Mouse (Mus musculus): Measurements from ENCODE around the gene Stard3.

Gene Stard3

GRCm38 (mm10) chr11:98395041-98395440, 36.9 kb downstream of the Stard3 start:
- in situ Hi-C loops (cut with MseI, MboI) = no loop called here

GRCm38 (mm10) chr11:98397946-98398345, 39.8 kb downstream of the Stard3 start:
- in situ Hi-C loops (cut with MseI, MboI) = no loop called here

GRCm38 (mm10) chr11:98400161-98400726, 42.1 kb downstream of the Stard3 start, which contains the start of gene Pgap3:
TSS of gene Pgap3 (minus strand) at chr11:98400490.
- in situ Hi-C loops (cut with MseI, MboI) = no loop called here

- in situ Hi-C loops (cut with MseI, MboI) = no loop called here
Measured at GRCm38 (mm10) chr11:98400816-98401215, 42.6 kb downstream of the Stard3 start.

- in situ Hi-C loops (cut with MseI, MboI) = no loop called here
Measured at GRCm38 (mm10) chr11:98406621-98407020, 48.5 kb downstream of the Stard3 start.

- in situ Hi-C loops (cut with MseI, MboI) = no loop called here
Measured at GRCm38 (mm10) chr11:98408872-98409271, 50.7 kb downstream of the Stard3 start.

GRCm38 (mm10) chr11:98409341-98409822, 51.2 kb downstream of the Stard3 start:
- in situ Hi-C loops (cut with MseI, MboI) = no loop called here

- in situ Hi-C loops (cut with MseI, MboI) = no loop called here
Measured at GRCm38 (mm10) chr11:98412273-98412796, 54.2 kb downstream of the Stard3 start, which contains the start of gene Erbb2. TSS of gene Erbb2 (plus strand) at chr11:98412470.

- in situ Hi-C loops (cut with MseI, MboI) = no loop called here
Measured at GRCm38 (mm10) chr11:98412797-98413301, 54.7 kb downstream of the Stard3 start.

- in situ Hi-C loops (cut with MseI, MboI) = no loop called here
Measured at GRCm38 (mm10) chr11:98413731-98414130, 55.6 kb downstream of the Stard3 start.

- in situ Hi-C loops (cut with MseI, MboI) = no loop called here
Measured at GRCm38 (mm10) chr11:98414162-98414561, 56.0 kb downstream of the Stard3 start.

GRCm38 (mm10) chr11:98417074-98417473, 58.9 kb downstream of the Stard3 start:
- in situ Hi-C loops (cut with MseI, MboI) = no loop called here

- in situ Hi-C loops (cut with MseI, MboI) = no loop called here
Measured at GRCm38 (mm10) chr11:98418273-98418672, 60.1 kb downstream of the Stard3 start.

GRCm38 (mm10) chr11:98418939-98419547, 60.9 kb downstream of the Stard3 start:
- in situ Hi-C loops (cut with MseI, MboI) = no loop called here

GRCm38 (mm10) chr11:98426592-98426991, 68.4 kb downstream of the Stard3 start:
- in situ Hi-C loops (cut with MseI, MboI) = no loop called here

GRCm38 (mm10) chr11:98428436-98428835, 70.3 kb downstream of the Stard3 start:
- in situ Hi-C loops (cut with MseI, MboI) = no loop called here
